Mouse (Mus musculus): ENCODE data around the gene Stx8.

GRCm38 (mm10) chr11:68116157-68116556 lies 150.2 kb downstream of the Stx8 start:
- TF ChIP-seq POLR2A (IDR thresholded peaks at IDR 0.05; ENCODE audit: insufficient read depth, low read length) (no peak), CTCF (IDR thresholded peaks at IDR 0.05; ENCODE audit: low read depth, low read length) (no peak), EP300 (IDR thresholded peaks at IDR 0.05; ENCODE audit: insufficient read depth, low read depth, low read length) (no peak)

Measured in ES-Bruce4 (cell line).